In the genomic region with DNA sequence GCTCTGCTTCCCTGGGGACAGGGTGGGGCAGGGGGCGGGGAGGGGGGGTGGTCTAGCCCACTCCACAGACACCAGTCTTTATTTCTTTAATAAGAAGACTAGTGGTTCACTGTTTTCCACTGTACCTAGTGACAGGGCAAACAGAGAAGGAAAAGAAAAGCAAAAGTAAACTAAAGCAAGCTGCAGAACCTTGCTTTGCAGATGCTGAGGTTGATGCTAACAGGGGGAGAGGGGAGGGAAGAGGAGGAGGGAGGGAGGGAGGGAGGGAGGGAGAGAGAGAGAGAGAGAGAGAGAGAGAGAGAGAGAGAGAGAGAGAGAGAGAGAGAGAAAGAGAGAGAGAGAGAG, we compare ENCODE assay signal across 25 mouse cellular contexts. TPM values are rescaled to one million over a fixed set of nuclear protein-coding genes. Genes with fewer than 3 reads are reported as not detected.
A peak's percentile ranks its signal among the peaks of the same experiment; 100 is the strongest.
DNase-seq lines count a peak whose midpoint lies in the region; ATAC-seq and TF ChIP-seq lines count a peak whose summit lies in the region.
"Had no signal": no experiment of that assay in that cellular context is flagged by ENCODE, and none has a peak within 500 bp of the region (broad histone marks: within the 10 kb centered on the region; RNA-seq: fewer than 3 reads in every experiment).

No protein-coding gene starts in this region.

- TF ChIP-seq RAD21 in CH12.LX (IDR thresholded peaks at IDR 0.05; ENCODE audit: low read depth, low read length), result no peak

- WGBS in heart, embryonic 14.5 days, result 17% methylated on average over 1 of the region's 1 CpGs

- TF ChIP-seq POLR2A in CH12.LX (IDR thresholded peaks at IDR 0.05; ENCODE audit: low read depth, low read length), result no peak

- no peak for DNase-seq in gastrocnemius, adult 2 months
- no peak for DNase-seq in gastrocnemius, postnatal 10 days
- DNase-seq in heart, postnatal 36 days, result no peak
- no peak for DNase-seq in CH12.LX (ENCODE audit: extremely low read depth)
- no peak for DNase-seq in adrenal gland, adult 8-10 months
- DNase-seq: adrenal gland, postnatal 36 days; cerebellum, adult 2 months; cerebellum, postnatal 14 days; forebrain, postnatal 0 days; gastrocnemius, postnatal 25 days; kidney, adult 8-10 months; kidney, postnatal 4 days; left cerebral cortex, postnatal 4 days; liver, postnatal 0 days; lung, postnatal 10 days; midbrain, embryonic 14.5 days; right cerebral cortex, adult 18-20 months; thymus, postnatal 14 days had no signal

- intact Hi-C loops in gastrocnemius, adult 2 months (cut with DNase I), result no loop called here
- intact Hi-C loops in heart, postnatal 36 days (cut with DNase I), result loop anchor here (2.0 kb wide), 1 partner anchor 40 kb away; no protein-coding TSS in a partner anchor

- no peaks in the 10 kb centered on the region for H3K36me3 ChIP-seq in heart, embryonic 14.5 days (ENCODE audit: control insufficient read depth, insufficient read depth, low read length)
- H3K36me3 ChIP-seq in CH12.LX (replicated peaks in 1 of 2; ENCODE audit: control insufficient read depth in 1 of 2, insufficient read depth in 1 of 2, low read length in 1 of 2), result peaks cover 13 to 14% of the 10 kb centered on the region in 2 experiments
- H3K36me3 ChIP-seq: liver, embryonic 12.5 days had no signal

- peaks cover 24% of the 10 kb centered on the region for H3K79me2 ChIP-seq in CH12.LX (replicated peaks; ENCODE audit: control insufficient read depth, extremely low read depth, insufficient read depth, poor library complexity, severe bottlenecking)

- in situ Hi-C loops in CH12.LX (cut with MboI; ENCODE audit: low pct_ligation_motif_present, low pct_unique_long_range_greater_than_20kb, low sequenced_read_pairs), result no loop called here

- H3K4me1 ChIP-seq in heart, embryonic 14.5 days (ENCODE audit: control insufficient read depth in 2 of 2, insufficient read depth in 2 of 2, low read length in 2 of 2), result peaks cover 24 to 25% of the 10 kb centered on the region in 2 experiments
- H3K4me1 ChIP-seq in CH12.LX (ENCODE audit: control insufficient read depth in 1 of 2, insufficient read depth in 2 of 2), result peaks cover 27 to 59% of the 10 kb centered on the region in 2 experiments

- H3K9me3 ChIP-seq in heart, embryonic 14.5 days (ENCODE audit: control insufficient read depth, low read length), result peaks cover 2% of the 10 kb centered on the region; the same call in 1 of the 2 replicates
- peaks cover 12% of the 10 kb centered on the region for H3K9me3 ChIP-seq in CH12.LX (replicated peaks; ENCODE audit: low read length)
- H3K9me3 ChIP-seq: liver, embryonic 12.5 days had no signal

- H3K4me2 ChIP-seq in heart, embryonic 14.5 days (ENCODE audit: low read length), result peak overlapping the region; percentile 11; the same call in 1 of the 2 replicates
- peak overlapping the region; percentile 97 for H3K4me2 ChIP-seq in CH12.LX (ENCODE audit: insufficient read depth, low read depth, poor library complexity, severe bottlenecking)
- H3K4me2 ChIP-seq: hindbrain, embryonic 14.5 days; liver, embryonic 12.5 days had no signal

- H3K27ac ChIP-seq in gastrocnemius, adult 2 months, result peak overlapping the region; percentile 43; the same call in 1 of the 2 replicates
- 0 out of 4 replicates have a peak overlapping the region, but pooled peaks of 1 of the 2 experiments have one; percentile 88 for H3K27ac ChIP-seq in heart, embryonic 14.5 days (replicated peaks in 1 of 2; ENCODE audit: control insufficient read depth in 1 of 2, insufficient read depth in 1 of 2, low read depth in 2 of 2, low read length in 2 of 2)
- H3K27ac ChIP-seq in CH12.LX (ENCODE audit: insufficient read depth, low read depth), result peak overlapping the region; percentile 98
- H3K27ac ChIP-seq: hindbrain, embryonic 14.5 days; kidney, postnatal 0 days; liver, embryonic 12.5 days; macrophage had no signal

- no peak overlapping the region for H3K9ac ChIP-seq in heart, embryonic 14.5 days (ENCODE audit: low read length)
- peak overlapping the region; percentile 88 for H3K9ac ChIP-seq in CH12.LX (ENCODE audit: insufficient read depth, low read depth)
- H3K9ac ChIP-seq: forebrain, postnatal 0 days; hindbrain, embryonic 14.5 days; liver, embryonic 12.5 days; liver, postnatal 0 days had no signal

- dilution Hi-C loops in CH12.LX (cut with MboI; ENCODE audit: extremely low pct_ligation_motif_present, extremely low pct_unique_long_range_greater_than_20kb, low sequenced_read_pairs), result no loop called here

- no peak for TF ChIP-seq CTCF in gastrocnemius, adult 2 months (IDR thresholded peaks at IDR 0.05)
- TF ChIP-seq CTCF in CH12.LX (conservative IDR thresholded peaks at IDR 0.05 in 1 of 2, IDR thresholded peaks at IDR 0.05 in 1 of 2; ENCODE audit: low read depth in 2 of 2, low read length in 2 of 2), result no peak

- TF ChIP-seq EP300 in CH12.LX (IDR thresholded peaks at IDR 0.05; ENCODE audit: low read length), result no peak

- H3K4me3 ChIP-seq in gastrocnemius, adult 2 months, result no peak overlapping the region
- no peak overlapping the region for H3K4me3 ChIP-seq in heart, embryonic 14.5 days (ENCODE audit: control insufficient read depth in 1 of 2, insufficient read depth in 1 of 2, low read depth in 1 of 2, low read length in 2 of 2)
- H3K4me3 ChIP-seq in CH12.LX (replicated peaks in 1 of 3; ENCODE audit: low read depth in 2 of 3, low read length in 2 of 3, poor library complexity in 1 of 3), result peak overlapping the region in 1 of 3 experiments; percentile 75
- H3K4me3 ChIP-seq: erythroblast, embryonic 14.5 days; liver, embryonic 12.5 days had no signal

- no peaks in the 10 kb centered on the region for H3K27me3 ChIP-seq in heart, embryonic 14.5 days (ENCODE audit: control insufficient read depth, insufficient read depth, low read length)
- H3K27me3 ChIP-seq in CH12.LX (replicated peaks), result no peaks in the 10 kb centered on the region
- H3K27me3 ChIP-seq: liver, embryonic 12.5 days had no signal

- no peak for ATAC-seq in heart, embryonic 14.5 days (ENCODE audit: insufficient number of reproducible peaks, insufficient read depth, low FRiP score, low read depth)
- peak; percentile 48 for ATAC-seq in neutrophil, adult 5-6 weeks (ENCODE audit: extremely low read depth, insufficient number of reproducible peaks, low FRiP score, poor library complexity, severe bottlenecking)
- ATAC-seq: forebrain, postnatal 0 days; liver, embryonic 12.5 days; liver, postnatal 0 days had no signal

TF ChIP-seq in CH12.LX, 34 proteins besides CTCF, POLR2A, EP300 and RAD21:
- TF ChIP-seq MAZ (IDR thresholded peaks at IDR 0.05; ENCODE audit: low read depth, low read length) (0 out of 2 replicates have a peak, but pooled peaks have one; percentile 45), CHD1 (IDR thresholded peaks at IDR 0.05; ENCODE audit: low read depth, low read length) (0 out of 2 replicates have a peak, but pooled peaks have one; percentile 26), ZKSCAN1 (IDR thresholded peaks at IDR 0.05; ENCODE audit: borderline replicate concordance, low read depth, low read length) (no peak)

RNA-seq across cellular contexts. Expression of a gene that starts 2.0 kb away (rescaled TPM):
- total RNA-seq in gastrocnemius, adult 2 months (2021), result 10 to 100 TPM; 22.9 to 33.8 TPM
- total RNA-seq in gastrocnemius, postnatal 10 days (2021), result 10 to 100 TPM; 13.8 to 17.9 TPM
- 32.9 and 34.2 TPM in 2 replicates for polyA plus RNA-seq in heart, embryonic 14.5 days (2014; fragmentation: Nextera tagmentation; extraction: Ambion mirVana)
- 10 to 100 TPM; 39.1 to 39.8 TPM for total RNA-seq in heart, postnatal 36 days (2021)
- total RNA-seq in CH12.LX (2012; rRNA removed), result 83.6 and 102 TPM in 2 replicates
- 67.9 and 68.8 TPM in 2 replicates for total RNA-seq in CH12.LX (2014; rRNA removed)
- 51.7 and 53.0 TPM in 2 replicates for polyA plus RNA-seq in CH12.LX (2012; ENCODE audit: insufficient read length, low read depth)
- total RNA-seq in neutrophil, adult 5-6 weeks (2017), result 31.0 and 31.3 TPM in 2 replicates
- total RNA-seq in adrenal gland, adult 8-10 months (2022), result 10 to 100 TPM; 55.4 to 88.4 (median 70.5) TPM
